Mouse (Mus musculus) C2C12 (cell line): ENCODE measurements around the gene Ptpn22. TPM values are rescaled to one million over a fixed set of nuclear protein-coding genes. Genes with fewer than 3 reads are reported as not detected.
A peak's percentile ranks its signal among the peaks of the same experiment; 100 is the strongest.

Experiments used
- H3K27me3 ChIP-seq: one replicate; pipeline ENCODE4 v1.6.1; 2011; ENCODE audit not compliant: control insufficient read depth, insufficient read depth, insufficient read length
- H3K36me3 ChIP-seq: one replicate; pipeline ENCODE4 v1.6.1; 2011; ENCODE audit not compliant: control insufficient read depth, insufficient read depth
- H3K4me3 ChIP-seq: one replicate; pipeline ENCODE4 v1.5.1; 2011; ENCODE audit warnings: mild to moderate bottlenecking, control low read depth; ENCODE audit not compliant: poor library complexity, insufficient read depth, severe bottlenecking
- H3K79me2 ChIP-seq: one replicate; pipeline ENCODE4 v1.6.1; 2011; ENCODE audit not compliant: control insufficient read depth, insufficient read depth
- H3K79me3 ChIP-seq: one replicate; pipeline ENCODE4 v1.6.1; 2011; ENCODE audit warnings: low read depth, control low read depth
- H3ac ChIP-seq: one replicate; pipeline ENCODE3; 2011; ENCODE audit warnings: low read depth; ENCODE audit not compliant: control insufficient read depth, insufficient read length
- CEBPB ChIP-seq: IDR thresholded peaks from one replicate; pipeline ENCODE4 v1.6.1; 2011; ENCODE audit warnings: low read depth, mild to moderate bottlenecking, control low read depth, moderate library complexity
- CTCF ChIP-seq: IDR thresholded peaks from one replicate; pipeline ENCODE4 v1.5.1; 2011; ENCODE audit not compliant: control insufficient read depth, insufficient read depth, insufficient read length
- FOSL1 ChIP-seq: IDR thresholded peaks from one replicate; pipeline ENCODE4 v1.8.0; 2011; ENCODE audit warnings: mild to moderate bottlenecking, low read length; ENCODE audit not compliant: poor library complexity, insufficient read depth, severe bottlenecking
- MAX ChIP-seq: IDR thresholded peaks from one replicate; pipeline ENCODE4 v1.6.1; 2011; ENCODE audit warnings: mild to moderate bottlenecking, control low read depth
- MYOD1 ChIP-seq: IDR thresholded peaks from one replicate; pipeline ENCODE4 v1.6.1; 2011; ENCODE audit warnings: low read depth; ENCODE audit not compliant: control insufficient read depth, insufficient read length
- MYOG ChIP-seq: IDR thresholded peaks from one replicate; pipeline ENCODE4 v1.6.1; 2011; ENCODE audit not compliant: control insufficient read depth, insufficient read length; ENCODE audit errors: extremely low read depth
- USF1 ChIP-seq: IDR thresholded peaks from one replicate; pipeline ENCODE4 v1.6.1; 2011; ENCODE audit warnings: low read depth, mild to moderate bottlenecking, control low read depth, moderate library complexity
- long read RNA-seq, 2 experiments: library from polyadenylated mRNA; unstranded; transcript quantifications; one replicate each; pipeline ENCODE4 v2.0.0; 2019 to 2020
- polyA plus RNA-seq: library from polyadenylated mRNA; unstranded; fragments of >200 nt; fragmentation: generic; extraction: Trizol; gene quantifications from one replicate; pipeline ENCODE4 v1.2.1, GENCODE M21; 2012; ENCODE audit warnings: missing spikeins

The Ptpn22 gene
- 1.8 TPM for polyA plus RNA-seq
- long read RNA-seq, experiment 1, partial matches to known transcripts = 2 of 4 reads
- long read RNA-seq, experiment 1, other reads (novel, unspliced or antisense) = 0 of 4 reads
- long read RNA-seq, experiment 2, transcript Ptpn22-201 (21 exons, 2,743 nt) = major isoform, 54 of 71 reads
- long read RNA-seq, experiment 2, partial matches to known transcripts = 2 of 71 reads
- long read RNA-seq, experiment 2, other reads (novel, unspliced or antisense) = 15 of 71 reads

GRCm38 (mm10) chr3:103858881-103859801 is at the start of gene Ptpn22:
Gene Ptpn22, plus strand, starts transcription at chr3:103859795.
- no peak for TF ChIP-seq USF1
- no peak for TF ChIP-seq MAX
- no peak for TF ChIP-seq MYOD1
- no peak for TF ChIP-seq FOSL1
- TF ChIP-seq MYOG = no peak
- TF ChIP-seq CEBPB = no peak
- TF ChIP-seq CTCF = no peak
- Histone ChIP-seq H3K36me3 (no peaks in the 10 kb centered on the region), H3K79me3 (no peaks in the 10 kb centered on the region), H3ac (peak within 1 kb of the TSS; percentile 1), H3K27me3 (no peaks in the 10 kb centered on the region), H3K4me3 (no peak within 1 kb of the TSS), H3K79me2 (no peaks in the 10 kb centered on the region)

GRCm38 (mm10) chr3:103809799-103810150 is 49.8 kb upstream of the Ptpn22 start:
- Histone ChIP-seq H3K79me3 (peaks cover 8% of the 10 kb centered on the region), H3K27me3 (no peaks in the 10 kb centered on the region), H3ac (peak overlapping the region; percentile 95), H3K4me3 (peak overlapping the region; percentile 91), H3K79me2 (peaks cover 24% of the 10 kb centered on the region), H3K36me3 (peaks cover 19% of the 10 kb centered on the region)
- TF ChIP-seq CTCF (no peak), MYOG (no peak), MYOD1 (no peak), CEBPB (no peak), MAX (no peak), FOSL1 (no peak), USF1 (no peak)

- Histone ChIP-seq H3K27me3 (no peaks in the 10 kb centered on the region), H3K79me3 (peaks cover 8% of the 10 kb centered on the region), H3K4me3 (no peak overlapping the region), H3ac (no peak overlapping the region), H3K79me2 (peaks cover 24% of the 10 kb centered on the region), H3K36me3 (peaks cover 18% of the 10 kb centered on the region)
- no peak for TF ChIP-seq USF1
- no peak for TF ChIP-seq CTCF
- no peak for TF ChIP-seq MAX
- TF ChIP-seq CEBPB = no peak
- no peak for TF ChIP-seq MYOG
Measured at GRCm38 (mm10) chr3:103810967-103811366, 48.6 kb upstream of the Ptpn22 start.

- Histone ChIP-seq H3K79me2 (no peaks in the 10 kb centered on the region), H3K27me3 (no peaks in the 10 kb centered on the region), H3K36me3 (no peaks in the 10 kb centered on the region), H3K4me3 (no peak overlapping the region), H3K79me3 (no peaks in the 10 kb centered on the region), H3ac (no peak overlapping the region)
- TF ChIP-seq MAX = no peak
- TF ChIP-seq MYOD1 = no peak
- no peak for TF ChIP-seq FOSL1
- no peak for TF ChIP-seq CTCF
- no peak for TF ChIP-seq MYOG
- no peak for TF ChIP-seq CEBPB
- no peak for TF ChIP-seq USF1
Measured at GRCm38 (mm10) chr3:103827548-103827947, 32.0 kb upstream of the Ptpn22 start.

GRCm38 (mm10) chr3:103829036-103829435 is 30.6 kb upstream of the Ptpn22 start:
- TF ChIP-seq CEBPB (no peak), MYOD1 (no peak), CTCF (no peak), MAX (no peak), USF1 (no peak), FOSL1 (no peak), MYOG (no peak)
- H3K36me3 ChIP-seq = no peaks in the 10 kb centered on the region
- no peaks in the 10 kb centered on the region for H3K27me3 ChIP-seq
- H3K4me3 ChIP-seq = no peak overlapping the region
- H3K79me3 ChIP-seq = no peaks in the 10 kb centered on the region
- no peaks in the 10 kb centered on the region for H3K79me2 ChIP-seq
- H3ac ChIP-seq = no peak overlapping the region
